Mouse (Mus musculus): ENCODE results near the gene Pdcd1lg2. TPM values are rescaled to one million over a fixed set of nuclear protein-coding genes. Genes with fewer than 3 reads are reported as not detected.

Pdcd1lg2 gene
- polyA plus RNA-seq, 1 experiment from 2014 or later, result 0.14 TPM

DNA sequence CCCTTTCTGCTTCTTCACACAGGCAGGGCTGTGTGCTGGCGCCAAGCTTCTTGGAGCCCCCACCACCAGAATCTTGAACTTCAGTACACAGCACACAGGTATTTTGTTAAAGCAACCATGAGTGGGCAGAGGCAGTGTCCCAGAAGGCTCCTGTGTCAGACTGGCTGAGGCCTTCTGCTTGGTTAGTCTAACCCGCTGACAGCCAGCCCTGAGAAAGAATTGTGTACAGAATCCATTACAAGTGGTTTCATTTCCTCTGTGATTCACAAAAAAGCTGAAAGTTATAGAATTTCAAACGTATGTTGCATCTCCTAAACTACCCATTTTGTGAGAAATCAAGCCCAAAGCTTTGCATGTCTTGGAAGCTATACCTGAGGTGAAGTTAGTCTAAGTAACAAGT is 19.8 kb downstream of the Pdcd1lg2 start:
- H3K9me3 ChIP-seq, result no peaks in the 10 kb centered on the region
- no peak overlapping the region for H3K4me2 ChIP-seq
- no peak overlapping the region for H3K9ac ChIP-seq
- no peaks in the 10 kb centered on the region for H3K4me1 ChIP-seq
- H3K27ac ChIP-seq, result no peak overlapping the region
- WGBS, result 83% methylated on average over 3 of the region's 3 CpGs
- no peak for ATAC-seq (ENCODE audit: low FRiP score)
- no peak overlapping the region for H3K4me3 ChIP-seq (replicated peaks)
- H3K36me3 ChIP-seq (replicated peaks), result no peaks in the 10 kb centered on the region
- no peaks in the 10 kb centered on the region for H3K27me3 ChIP-seq

DNA sequence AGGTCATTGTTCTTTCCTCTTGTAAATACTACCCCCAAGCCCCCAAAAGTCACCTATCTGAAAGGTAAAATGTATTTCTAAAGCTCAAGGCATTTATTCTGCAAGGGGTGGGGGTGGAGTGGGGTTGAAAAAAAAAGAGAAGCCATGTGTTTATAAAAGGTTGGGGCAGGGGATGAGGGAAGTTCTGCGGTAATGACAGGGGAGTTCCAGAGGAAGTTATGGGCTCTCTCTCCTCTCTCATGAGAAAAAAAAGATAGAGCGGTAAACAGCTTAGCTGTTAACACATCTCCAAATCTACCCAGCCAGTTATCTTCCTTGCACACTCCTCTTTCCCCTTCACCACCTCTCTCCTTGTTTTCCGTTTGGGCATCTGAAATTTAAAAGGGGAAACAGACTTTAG is 20.2 kb downstream of the Pdcd1lg2 start:
- Histone ChIP-seq H3K4me1 (no peaks in the 10 kb centered on the region), H3K4me3 (replicated peaks) (no peak overlapping the region), H3K4me2 (no peak overlapping the region), H3K9ac (no peak overlapping the region), H3K27me3 (no peaks in the 10 kb centered on the region), H3K36me3 (replicated peaks) (no peaks in the 10 kb centered on the region), H3K9me3 (no peaks in the 10 kb centered on the region), H3K27ac (no peak overlapping the region)
- 79% methylated on average over 3 of the region's 3 CpGs for WGBS
- ATAC-seq (ENCODE audit: low FRiP score), result no peak

DNA sequence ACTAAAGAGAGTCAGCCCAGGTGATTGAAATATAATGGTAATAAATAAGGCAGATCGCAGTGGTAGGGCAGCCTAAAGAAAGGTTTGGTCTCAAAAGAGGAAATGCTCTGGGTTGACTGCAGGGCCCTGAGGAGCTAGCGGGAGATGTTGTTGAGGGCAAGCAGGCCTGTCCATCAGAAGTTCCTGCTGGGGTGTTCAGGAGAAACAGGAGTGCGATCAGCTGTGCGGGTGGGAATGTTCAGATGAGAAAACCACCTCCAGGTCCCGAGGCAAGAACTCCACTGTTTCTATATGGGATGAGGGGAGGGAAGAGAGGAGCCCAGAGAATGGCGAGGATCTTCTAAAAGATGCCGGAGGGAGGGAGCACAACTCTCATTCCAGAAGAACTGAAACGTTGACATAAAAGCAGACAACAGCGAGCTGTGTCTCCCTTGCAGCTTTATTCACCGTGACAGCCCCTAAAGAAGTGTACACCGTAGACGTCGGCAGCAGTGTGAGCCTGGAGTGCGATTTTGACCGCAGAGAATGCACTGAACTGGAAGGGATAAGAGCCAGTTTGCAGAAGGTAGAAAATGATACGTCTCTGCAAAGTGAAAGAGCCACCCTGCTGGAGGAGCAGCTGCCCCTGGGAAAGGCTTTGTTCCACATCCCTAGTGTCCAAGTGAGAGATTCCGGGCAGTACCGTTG is 26.2 kb downstream of the Pdcd1lg2 start:
- H3K27ac ChIP-seq, result no peak overlapping the region
- no peak for ATAC-seq (ENCODE audit: low FRiP score)
- H3K4me2 ChIP-seq, result no peak overlapping the region
- H3K36me3 ChIP-seq (replicated peaks), result no peaks in the 10 kb centered on the region
- no peak overlapping the region for H3K4me3 ChIP-seq (replicated peaks)
- 85% methylated on average over 18 of the region's 18 CpGs for WGBS
- H3K9me3 ChIP-seq, result no peaks in the 10 kb centered on the region
- H3K27me3 ChIP-seq, result no peaks in the 10 kb centered on the region
- 0 out of 2 replicates have a peak, but pooled peaks cover 3% of the 10 kb centered on the region for H3K4me1 ChIP-seq
- H3K9ac ChIP-seq, result no peak overlapping the region

DNA sequence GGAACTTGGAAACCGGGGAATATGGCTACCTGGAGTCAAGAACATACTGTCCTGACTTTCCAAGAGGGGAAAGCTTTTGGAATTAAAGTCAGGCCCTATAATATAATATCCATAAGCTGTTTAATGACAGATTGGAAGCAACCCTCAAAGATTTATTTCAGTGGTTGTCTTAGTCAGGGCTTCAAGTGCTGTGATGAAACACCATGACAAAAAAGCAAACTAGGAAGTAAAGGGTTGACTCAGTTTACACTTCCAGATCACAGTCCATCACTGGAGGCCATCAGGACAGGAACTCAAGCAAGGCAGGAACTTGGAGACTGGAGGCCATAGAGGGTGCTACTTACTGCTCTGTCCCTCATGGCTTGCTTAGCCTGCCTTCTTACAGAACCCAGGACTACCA is 27.1 kb downstream of the Pdcd1lg2 start:
- WGBS, result 94% methylated on average over 1 of the region's 1 CpGs
- no peak overlapping the region for H3K4me3 ChIP-seq (replicated peaks)
- H3K4me2 ChIP-seq, result no peak overlapping the region
- no peaks in the 10 kb centered on the region for H3K9me3 ChIP-seq
- no peak for ATAC-seq (ENCODE audit: low FRiP score)
- H3K27me3 ChIP-seq, result no peaks in the 10 kb centered on the region
- no peak overlapping the region for H3K27ac ChIP-seq
- no peaks in the 10 kb centered on the region for H3K36me3 ChIP-seq (replicated peaks)
- H3K4me1 ChIP-seq, result 0 out of 2 replicates have a peak, but pooled peaks cover 3% of the 10 kb centered on the region
- H3K9ac ChIP-seq, result no peak overlapping the region

DNA sequence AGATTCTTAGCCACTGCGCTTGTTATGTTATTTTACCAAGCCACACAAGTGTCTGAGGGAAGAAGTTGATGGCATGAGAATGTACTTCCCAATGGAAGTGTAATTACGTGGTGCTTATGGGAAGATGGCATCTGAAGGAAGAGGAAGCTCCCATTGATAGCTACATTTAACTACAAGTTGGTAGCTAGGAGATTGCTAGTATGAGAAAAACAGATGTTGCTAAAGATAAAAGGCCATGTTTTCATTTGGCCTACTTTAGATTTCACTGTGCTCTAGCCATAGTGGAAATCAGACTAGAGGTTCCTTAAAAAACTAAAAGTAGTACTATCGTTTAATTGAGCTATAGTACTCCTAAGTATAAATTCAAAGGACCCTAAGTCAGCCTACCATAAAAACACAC is 28.5 kb downstream of the Pdcd1lg2 start:
- WGBS, result 91% methylated on average over 3 of the region's 3 CpGs
- H3K27me3 ChIP-seq, result no peaks in the 10 kb centered on the region

DNA sequence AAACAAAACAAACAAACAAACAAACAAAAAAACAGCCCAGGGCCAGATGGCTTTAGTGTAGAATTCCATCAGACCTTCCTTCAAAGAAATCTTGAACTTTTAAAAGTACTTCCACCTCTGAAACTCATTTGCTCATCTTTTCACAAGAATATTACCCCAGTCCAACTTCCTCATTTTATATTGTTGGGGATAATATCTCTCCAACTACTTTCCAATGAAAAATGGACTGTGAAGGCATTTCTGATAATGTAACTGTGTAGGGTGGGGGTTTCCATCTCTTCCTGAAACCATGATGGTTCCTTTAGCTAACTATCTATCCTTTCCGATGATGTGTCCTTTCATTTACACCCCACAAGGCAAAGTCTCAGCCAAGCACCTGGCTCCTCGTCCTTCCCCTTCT is 31.8 kb downstream of the Pdcd1lg2 start:
- no peak overlapping the region for H3K4me3 ChIP-seq (replicated peaks)
- WGBS, result 84% methylated on average over 2 of the region's 2 CpGs
- ATAC-seq (ENCODE audit: low FRiP score), result no peak

More for the DNA sequence above, 28.5 kb downstream of the Pdcd1lg2 start:
- Histone ChIP-seq H3K4me3 (replicated peaks) (no peak overlapping the region), H3K36me3 (replicated peaks) (no peaks in the 10 kb centered on the region), H3K9ac (no peak overlapping the region), H3K4me1 (0 out of 2 replicates have a peak, but pooled peaks cover 3% of the 10 kb centered on the region), H3K4me2 (no peak overlapping the region), H3K27ac (no peak overlapping the region), H3K9me3 (no peaks in the 10 kb centered on the region)
- ATAC-seq (ENCODE audit: low FRiP score), result no peak

DNA sequence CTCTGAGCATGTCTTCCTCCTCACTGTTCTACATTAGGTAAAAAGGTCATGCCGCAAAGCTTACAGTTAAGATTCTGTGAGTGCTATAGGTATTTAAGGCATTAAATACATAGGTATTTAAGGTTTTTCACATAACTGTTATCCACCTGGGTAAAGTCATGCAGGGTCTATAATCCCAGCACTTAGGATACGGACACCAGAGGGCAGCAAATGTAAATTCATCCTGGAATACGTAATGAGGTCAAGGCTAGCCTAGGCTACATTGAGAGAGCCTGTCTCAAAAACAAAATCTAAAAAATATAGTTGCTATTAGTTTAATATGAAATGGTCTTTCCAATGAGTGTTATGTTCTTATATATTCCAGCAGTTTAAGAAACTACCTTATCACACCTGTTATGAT is 33.6 kb downstream of the Pdcd1lg2 start:
- WGBS, result 89% methylated on average over 3 of the region's 3 CpGs
- no peaks in the 10 kb centered on the region for H3K36me3 ChIP-seq (replicated peaks)
- H3K27ac ChIP-seq, result no peak overlapping the region
- no peak overlapping the region for H3K4me3 ChIP-seq (replicated peaks)
- H3K9ac ChIP-seq, result no peak overlapping the region
- H3K27me3 ChIP-seq, result no peaks in the 10 kb centered on the region
- ATAC-seq (ENCODE audit: low FRiP score), result no peak
- no peaks in the 10 kb centered on the region for H3K9me3 ChIP-seq
- no peak overlapping the region for H3K4me2 ChIP-seq
- H3K4me1 ChIP-seq, result 0 out of 2 replicates have a peak, but pooled peaks cover 3% of the 10 kb centered on the region

More for the DNA sequence above, 31.8 kb downstream of the Pdcd1lg2 start:
- Histone ChIP-seq H3K36me3 (replicated peaks) (no peaks in the 10 kb centered on the region), H3K4me2 (no peak overlapping the region), H3K9ac (no peak overlapping the region), H3K27ac (no peak overlapping the region), H3K4me1 (0 out of 2 replicates have a peak, but pooled peaks cover 3% of the 10 kb centered on the region), H3K27me3 (no peaks in the 10 kb centered on the region), H3K9me3 (no peaks in the 10 kb centered on the region)

DNA sequence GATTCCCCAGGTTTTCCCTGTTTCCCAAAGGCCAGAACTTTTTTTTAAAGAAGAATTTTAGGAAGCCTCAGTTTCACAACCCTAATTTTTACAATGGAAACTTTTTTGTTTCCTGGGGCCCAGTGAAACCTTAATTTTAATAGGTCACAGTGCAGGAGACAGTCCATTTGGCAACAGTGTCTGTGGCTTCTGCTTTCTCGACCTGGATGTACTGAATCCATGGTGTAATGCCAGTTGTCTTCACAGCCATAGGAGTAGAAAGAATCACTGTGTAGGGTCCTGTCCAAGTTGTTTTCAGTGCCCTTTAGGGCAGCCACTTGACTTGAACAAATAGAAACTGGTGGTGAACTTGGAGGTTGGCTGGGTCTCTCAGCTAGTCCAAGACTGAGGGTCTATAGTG is 37.7 kb downstream of the Pdcd1lg2 start:
- H3K27ac ChIP-seq, result no peak overlapping the region
- no peak overlapping the region for H3K4me2 ChIP-seq
- no peak overlapping the region for H3K9ac ChIP-seq
- H3K4me3 ChIP-seq (replicated peaks), result no peak overlapping the region
- H3K4me1 ChIP-seq, result no peaks in the 10 kb centered on the region
- WGBS, result 90% methylated on average over 1 of the region's 1 CpGs
- no peaks in the 10 kb centered on the region for H3K27me3 ChIP-seq
- H3K36me3 ChIP-seq (replicated peaks), result no peaks in the 10 kb centered on the region
- no peak for ATAC-seq (ENCODE audit: low FRiP score)
- H3K9me3 ChIP-seq, result no peaks in the 10 kb centered on the region

DNA sequence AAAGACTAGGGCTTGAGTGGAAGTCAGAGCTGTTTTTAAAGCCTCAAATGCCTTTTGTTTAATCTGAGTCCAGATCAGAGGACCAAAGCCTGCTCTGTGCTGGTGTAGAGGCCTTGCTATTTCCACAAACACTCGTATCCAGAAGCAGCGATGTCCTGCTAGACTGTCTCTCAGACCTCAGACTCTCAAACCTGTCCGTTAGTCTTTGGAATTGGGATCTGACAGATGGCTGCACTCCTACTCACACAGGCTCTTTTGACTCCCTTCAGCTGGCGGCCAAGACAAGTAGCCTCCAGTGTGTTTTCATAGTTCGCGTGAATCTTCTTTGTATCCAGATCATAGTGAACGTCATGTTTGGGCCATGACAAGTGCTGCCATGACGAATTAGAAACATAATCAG is 39.7 kb downstream of the Pdcd1lg2 start:
- Histone ChIP-seq H3K4me3 (replicated peaks) (no peak overlapping the region), H3K4me1 (no peaks in the 10 kb centered on the region), H3K4me2 (no peak overlapping the region), H3K27me3 (no peaks in the 10 kb centered on the region), H3K36me3 (replicated peaks) (no peaks in the 10 kb centered on the region), H3K9me3 (no peaks in the 10 kb centered on the region), H3K9ac (no peak overlapping the region), H3K27ac (no peak overlapping the region)
- ATAC-seq (ENCODE audit: low FRiP score), result no peak
- WGBS, result 95% methylated on average over 8 of the region's 8 CpGs

DNA sequence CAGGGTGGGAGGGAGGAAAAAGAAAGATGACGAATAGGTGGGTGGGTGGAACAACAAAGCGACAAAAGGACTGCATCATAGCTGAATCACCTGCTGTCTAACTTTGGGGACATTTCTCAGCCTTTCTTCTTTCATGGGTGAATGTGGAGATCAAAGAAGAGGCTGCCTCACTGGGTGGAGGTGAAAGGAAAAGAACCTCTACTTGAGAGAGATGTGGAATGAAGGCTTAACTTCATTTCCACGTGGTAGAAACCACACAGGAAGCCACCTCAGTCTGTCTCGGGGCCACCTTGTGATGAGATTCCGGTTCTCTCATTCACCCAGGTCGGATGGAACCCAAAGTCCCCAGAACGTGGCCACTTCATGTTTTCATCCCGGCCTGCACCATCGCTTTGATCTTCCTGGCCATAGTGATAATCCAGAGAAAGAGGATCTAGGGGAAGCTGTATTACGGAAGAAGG is 43.5 kb downstream of the Pdcd1lg2 start:
- no peak for ATAC-seq (ENCODE audit: low FRiP score)
- 85% methylated on average over 10 of the region's 10 CpGs for WGBS
- Histone ChIP-seq H3K27ac (no peak overlapping the region), H3K9me3 (no peaks in the 10 kb centered on the region), H3K4me3 (replicated peaks) (no peak overlapping the region), H3K4me1 (no peaks in the 10 kb centered on the region), H3K27me3 (no peaks in the 10 kb centered on the region), H3K4me2 (no peak overlapping the region), H3K36me3 (replicated peaks) (no peaks in the 10 kb centered on the region), H3K9ac (no peak overlapping the region)

DNA sequence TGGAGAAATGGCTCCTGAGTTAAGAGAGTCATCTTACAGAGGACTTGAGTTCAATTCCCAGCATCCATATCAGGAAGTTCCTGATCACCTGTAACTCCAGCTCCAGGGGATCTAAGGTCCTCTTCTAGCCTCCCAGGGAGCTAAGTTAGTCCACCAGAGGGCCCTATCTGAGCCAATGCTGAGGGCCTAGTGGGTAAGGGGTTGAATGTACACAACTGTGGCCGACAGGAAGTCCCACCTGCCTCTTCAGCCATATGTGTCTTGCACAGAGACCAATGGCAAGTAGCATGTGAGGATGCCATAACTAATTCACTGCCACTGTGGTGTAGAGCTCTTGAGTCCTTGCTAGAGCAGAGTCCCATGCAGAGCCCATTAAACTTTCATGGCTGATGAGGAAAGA is 44.4 kb downstream of the Pdcd1lg2 start:
- H3K9ac ChIP-seq, result no peak overlapping the region
- H3K4me2 ChIP-seq, result no peak overlapping the region
- H3K4me3 ChIP-seq (replicated peaks), result no peak overlapping the region
- H3K36me3 ChIP-seq (replicated peaks), result no peaks in the 10 kb centered on the region
- H3K9me3 ChIP-seq, result no peaks in the 10 kb centered on the region
- no peaks in the 10 kb centered on the region for H3K27me3 ChIP-seq
- H3K27ac ChIP-seq, result no peak overlapping the region
- no peak for ATAC-seq (ENCODE audit: low FRiP score)
- no peaks in the 10 kb centered on the region for H3K4me1 ChIP-seq
- 58% methylated on average over 1 of the region's 1 CpGs for WGBS

DNA sequence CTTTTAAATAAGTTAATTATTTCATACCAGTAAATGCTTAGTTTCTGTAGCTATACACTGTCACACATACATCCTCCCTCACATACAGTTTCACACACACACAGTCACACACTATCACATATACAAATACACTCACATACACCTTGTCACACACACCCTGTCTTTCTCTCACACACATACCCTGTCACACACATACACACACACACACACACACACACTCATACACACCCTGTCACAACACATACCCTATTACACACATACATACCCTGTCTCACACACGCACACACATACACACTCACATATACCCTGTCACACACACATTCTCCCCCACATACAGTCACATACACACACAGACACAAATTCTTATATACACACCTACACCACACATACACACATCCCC is 47.3 kb downstream of the Pdcd1lg2 start:
- no peaks in the 10 kb centered on the region for H3K27me3 ChIP-seq
- no peaks in the 10 kb centered on the region for H3K36me3 ChIP-seq (replicated peaks)
- no peaks in the 10 kb centered on the region for H3K9me3 ChIP-seq
- H3K27ac ChIP-seq, result no peak overlapping the region
- H3K4me2 ChIP-seq, result no peak overlapping the region
- H3K4me1 ChIP-seq, result no peaks in the 10 kb centered on the region
- 92% methylated on average over 1 of the region's 1 CpGs for WGBS
- H3K4me3 ChIP-seq (replicated peaks), result no peak overlapping the region
- no peak for ATAC-seq (ENCODE audit: low FRiP score)
- no peak overlapping the region for H3K9ac ChIP-seq

DNA sequence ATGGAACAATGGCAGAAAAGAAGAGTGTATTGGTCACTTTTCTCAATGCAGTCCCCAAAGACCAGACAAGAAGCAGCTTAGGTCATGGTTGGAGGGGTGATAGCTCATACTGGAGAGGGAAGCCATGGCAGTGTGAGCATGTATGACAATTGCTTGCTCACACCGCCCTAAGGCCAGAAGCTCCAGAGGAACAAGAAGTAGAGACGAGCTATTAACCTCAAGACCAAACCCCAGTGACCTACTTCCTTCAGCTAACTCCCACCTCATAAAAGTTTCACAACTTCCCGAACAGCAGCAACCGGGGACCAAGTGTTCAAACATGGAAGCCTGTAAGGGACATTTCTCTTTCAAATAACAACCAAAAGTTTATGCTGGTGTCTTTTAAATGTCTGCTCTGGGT is 51.7 kb downstream of the Pdcd1lg2 start:
- H3K27me3 ChIP-seq, result no peaks in the 10 kb centered on the region
- H3K36me3 ChIP-seq (replicated peaks), result no peaks in the 10 kb centered on the region
- no peak overlapping the region for H3K4me2 ChIP-seq
- H3K27ac ChIP-seq, result no peak overlapping the region
- H3K4me3 ChIP-seq (replicated peaks), result no peak overlapping the region
- H3K9ac ChIP-seq, result no peak overlapping the region
- no peaks in the 10 kb centered on the region for H3K9me3 ChIP-seq
- ATAC-seq (ENCODE audit: low FRiP score), result no peak
- 88% methylated on average over 4 of the region's 4 CpGs for WGBS
- no peaks in the 10 kb centered on the region for H3K4me1 ChIP-seq
